Mouse (Mus musculus): ENCODE results near the gene Pdcd1lg2. TPM values are rescaled to one million over a fixed set of nuclear protein-coding genes. Genes with fewer than 3 reads are reported as not detected.
A peak's percentile ranks its signal among the peaks of the same experiment; 100 is the strongest.

Gene Pdcd1lg2
- total and polyA plus RNA-seq, 2 experiments from 2014 or later, result 0.15 to 0.71 TPM

GRCm38 (mm10) chr19:29366226-29366968, 44.3 kb upstream of the Pdcd1lg2 start:
- Histone ChIP-seq H3K9ac (replicated peaks; ENCODE audit: low read length, poor library complexity, severe bottlenecking) (peak overlapping the region; percentile 34; the same call in 1 of the 2 replicates), H3K9me3 (ENCODE audit: low read length) (no peaks in the 10 kb centered on the region), H3K27me3 (ENCODE audit: insufficient read depth, low read length) (no peaks in the 10 kb centered on the region), H3K36me3 (ENCODE audit: insufficient read depth, low read length) (no peaks in the 10 kb centered on the region), H3K4me3 (ENCODE audit: low read depth, low read length) (peak overlapping the region; percentile 47), H3K4me2 (ENCODE audit: low read depth, low read length, poor library complexity, severe bottlenecking) (peak overlapping the region; percentile 75), H3K4me1 (ENCODE audit: insufficient read depth, low read length) (no peaks in the 10 kb centered on the region; the same call in 1 of the 2 replicates), H3K27ac (ENCODE audit: low read depth, low read length) (no peak overlapping the region)
- WGBS, result 61% methylated on average over 20 of the region's 20 CpGs
- ATAC-seq (ENCODE audit: low FRiP score), result no peak
- DNase-seq (ENCODE audit: low spot score), result no peak
- no peak for TF ChIP-seq CTCF (IDR thresholded peaks at IDR 0.05)

- peak; percentile 56 for DNase-seq (ENCODE audit: low spot score)
- Histone ChIP-seq H3K4me1 (ENCODE audit: insufficient read depth, low read length) (no peaks in the 10 kb centered on the region; the same call in 1 of the 2 replicates), H3K9ac (replicated peaks; ENCODE audit: low read length, poor library complexity, severe bottlenecking) (peak within 1 kb of the TSS; percentile 34), H3K36me3 (ENCODE audit: insufficient read depth, low read length) (no peaks in the 10 kb centered on the region), H3K27me3 (ENCODE audit: insufficient read depth, low read length) (no peaks in the 10 kb centered on the region), H3K27ac (ENCODE audit: low read depth, low read length) (no peak within 1 kb of the TSS), H3K9me3 (ENCODE audit: low read length) (no peaks in the 10 kb centered on the region), H3K4me3 (ENCODE audit: low read depth, low read length) (peak within 1 kb of the TSS; percentile 47), H3K4me2 (ENCODE audit: low read depth, low read length, poor library complexity, severe bottlenecking) (peak within 1 kb of the TSS; percentile 75)
- TF ChIP-seq CTCF (IDR thresholded peaks at IDR 0.05), result no peak
- WGBS, result 4% methylated on average over 26 of the region's 26 CpGs
- ATAC-seq (ENCODE audit: low FRiP score), result no peak
Observed at GRCm38 (mm10) chr19:29366969-29367622, 43.6 kb upstream of the Pdcd1lg2 start, which contains the start of the genes Plgrkt and Cd274. Gene Plgrkt (minus strand): TSS chr19:29367390. Gene Cd274 (plus strand): TSS chr19:29367455.

- Histone ChIP-seq H3K4me3 (ENCODE audit: low read depth, low read length) (no peak overlapping the region), H3K4me2 (ENCODE audit: low read depth, low read length, poor library complexity, severe bottlenecking) (no peak overlapping the region), H3K27me3 (ENCODE audit: insufficient read depth, low read length) (no peaks in the 10 kb centered on the region), H3K9ac (replicated peaks; ENCODE audit: low read length, poor library complexity, severe bottlenecking) (no peak overlapping the region), H3K4me1 (ENCODE audit: insufficient read depth, low read length) (no peaks in the 10 kb centered on the region), H3K27ac (ENCODE audit: low read depth, low read length) (no peak overlapping the region), H3K36me3 (ENCODE audit: insufficient read depth, low read length) (no peaks in the 10 kb centered on the region), H3K9me3 (ENCODE audit: low read length) (no peaks in the 10 kb centered on the region)
- no peak for TF ChIP-seq CTCF (IDR thresholded peaks at IDR 0.05)
- 90% methylated on average over 2 of the region's 2 CpGs for WGBS
- ATAC-seq (ENCODE audit: low FRiP score) (no peak), DNase-seq (ENCODE audit: low spot score) (no peak)
Observed at GRCm38 (mm10) chr19:29368041-29368440, 42.7 kb upstream of the Pdcd1lg2 start.

GRCm38 (mm10) chr19:29368671-29369309, 41.9 kb upstream of the Pdcd1lg2 start:
- H3K9me3 ChIP-seq (ENCODE audit: low read length), result no peaks in the 10 kb centered on the region
- 84% methylated on average over 3 of the region's 3 CpGs for WGBS
- H3K4me3 ChIP-seq (ENCODE audit: low read depth, low read length), result no peak overlapping the region

GRCm38 (mm10) chr19:29370112-29370511, 40.6 kb upstream of the Pdcd1lg2 start:
- DNase-seq (ENCODE audit: low spot score) (no peak), ATAC-seq (ENCODE audit: low FRiP score) (no peak)
- Histone ChIP-seq H3K27ac (ENCODE audit: low read depth, low read length) (no peak overlapping the region), H3K36me3 (ENCODE audit: insufficient read depth, low read length) (no peaks in the 10 kb centered on the region), H3K9me3 (ENCODE audit: low read length) (no peaks in the 10 kb centered on the region), H3K4me1 (ENCODE audit: insufficient read depth, low read length) (no peaks in the 10 kb centered on the region), H3K4me3 (ENCODE audit: low read depth, low read length) (no peak overlapping the region), H3K27me3 (ENCODE audit: insufficient read depth, low read length) (no peaks in the 10 kb centered on the region), H3K4me2 (ENCODE audit: low read depth, low read length, poor library complexity, severe bottlenecking) (no peak overlapping the region), H3K9ac (replicated peaks; ENCODE audit: low read length, poor library complexity, severe bottlenecking) (no peak overlapping the region)
- no peak for TF ChIP-seq CTCF (IDR thresholded peaks at IDR 0.05)
- 80% methylated on average over 12 of the region's 12 CpGs for WGBS

More at GRCm38 (mm10) chr19:29368671-29369309, 41.9 kb upstream of the Pdcd1lg2 start:
- Histone ChIP-seq H3K27ac (ENCODE audit: low read depth, low read length) (no peak overlapping the region), H3K27me3 (ENCODE audit: insufficient read depth, low read length) (no peaks in the 10 kb centered on the region), H3K4me1 (ENCODE audit: insufficient read depth, low read length) (no peaks in the 10 kb centered on the region), H3K36me3 (ENCODE audit: insufficient read depth, low read length) (no peaks in the 10 kb centered on the region), H3K4me2 (ENCODE audit: low read depth, low read length, poor library complexity, severe bottlenecking) (no peak overlapping the region), H3K9ac (replicated peaks; ENCODE audit: low read length, poor library complexity, severe bottlenecking) (no peak overlapping the region)
- DNase-seq (ENCODE audit: low spot score), result no peak
- no peak for TF ChIP-seq CTCF (IDR thresholded peaks at IDR 0.05)
- ATAC-seq (ENCODE audit: low FRiP score), result no peak

All from midbrain, postnatal 0 days (tissue).